Mouse (Mus musculus) liver, adult 2 months (tissue): ENCODE results near the gene Ifit1bl1. TPM values are rescaled to one million over a fixed set of nuclear protein-coding genes. Genes with fewer than 3 reads are reported as not detected.
"Not testable (repeated sequence)": the region's sequence is repeated elsewhere in the genome, so short reads cannot be mapped to it uniquely, and the experiment has no call there.

Experiments used
- DNase-seq: peaks from one replicate; pipeline ENCODE4 v3.0.0-alpha.2; 2011; ENCODE audit warnings: low read depth, low spot score; ENCODE audit errors: extremely low read depth
- H3K27ac ChIP-seq: fragments of 200-500 bp; replicated peaks from 2 replicates; pipeline ENCODE4 v1.5.1; 2012; ENCODE audit warnings: low read depth, mild to moderate bottlenecking, control low read depth, inconsistent platforms, low read length; ENCODE audit not compliant: insufficient read depth
- H3K27me3 ChIP-seq: fragments of 200-500 bp; 2 replicates; pipeline ENCODE4 v1.6.1; 2012; ENCODE audit warnings: mild to moderate bottlenecking, moderate library complexity, low read length, inconsistent platforms; ENCODE audit not compliant: control insufficient read depth, insufficient read depth
- H3K36me3 ChIP-seq: fragments of 200-500 bp; 2 replicates; pipeline ENCODE4 v1.6.1; 2012; ENCODE audit warnings: low read length, inconsistent platforms; ENCODE audit not compliant: control insufficient read depth, insufficient read depth
- H3K4me1 ChIP-seq: fragments of 200-500 bp; 2 replicates; pipeline ENCODE4 v1.6.1; 2011; ENCODE audit warnings: low read length; ENCODE audit not compliant: control insufficient read depth, insufficient read depth
- H3K4me3 ChIP-seq: fragments of 200-500 bp; 2 replicates; pipeline ENCODE4 v1.5.1; 2011; ENCODE audit warnings: low read depth, mild to moderate bottlenecking, control low read depth, low read length, moderate library complexity; ENCODE audit not compliant: insufficient read depth
- H3K79me2 ChIP-seq: fragments of 200-500 bp; 2 replicates; pipeline ENCODE4 v1.6.1; 2012; ENCODE audit warnings: inconsistent platforms, mild to moderate bottlenecking, low read length, moderate library complexity; ENCODE audit not compliant: control insufficient read depth, insufficient read depth
- H3K9ac ChIP-seq: fragments of 200-500 bp; 2 replicates; pipeline ENCODE4 v1.6.1; 2012; ENCODE audit warnings: low read depth, mild to moderate bottlenecking, control low read depth, inconsistent platforms, low read length
- CTCF ChIP-seq: fragments of 200-500 bp; IDR thresholded peaks from 2 replicates; pipeline ENCODE4 v1.5.1; 2011; ENCODE audit warnings: low read depth, low read length, control low read depth
- POLR2A ChIP-seq: fragments of 200-500 bp; IDR thresholded peaks from 2 replicates; pipeline ENCODE4 v1.6.1; 2011; ENCODE audit warnings: low read length, control low read depth; ENCODE audit not compliant: insufficient read depth; ENCODE audit errors: extremely low read depth
- WGBS: fragments of 180-500 bp; shearing (Covaris S2); methylation state at CpG from one replicate; pipeline ENCODE4 v1.1.7; 2018; 5-methylcytosine and 5-hydroxymethylcytosine counted together
- polyA plus RNA-seq: library from polyadenylated mRNA; depleted of rRNA; stranded (reverse); fragments of >200 nt; gene quantifications from 2 replicates; pipeline ENCODE4 v1.2.3, GENCODE M21; 2012
- total RNA-seq: library from RNA; depleted of rRNA; stranded (reverse); fragments of >200 nt; gene quantifications from 2 replicates; pipeline ENCODE4 v1.2.3, GENCODE M21; 2014

Ifit1bl1 gene
- total and polyA plus RNA-seq, 2 experiments, result 0.18 to 0.92 TPM

DNA sequence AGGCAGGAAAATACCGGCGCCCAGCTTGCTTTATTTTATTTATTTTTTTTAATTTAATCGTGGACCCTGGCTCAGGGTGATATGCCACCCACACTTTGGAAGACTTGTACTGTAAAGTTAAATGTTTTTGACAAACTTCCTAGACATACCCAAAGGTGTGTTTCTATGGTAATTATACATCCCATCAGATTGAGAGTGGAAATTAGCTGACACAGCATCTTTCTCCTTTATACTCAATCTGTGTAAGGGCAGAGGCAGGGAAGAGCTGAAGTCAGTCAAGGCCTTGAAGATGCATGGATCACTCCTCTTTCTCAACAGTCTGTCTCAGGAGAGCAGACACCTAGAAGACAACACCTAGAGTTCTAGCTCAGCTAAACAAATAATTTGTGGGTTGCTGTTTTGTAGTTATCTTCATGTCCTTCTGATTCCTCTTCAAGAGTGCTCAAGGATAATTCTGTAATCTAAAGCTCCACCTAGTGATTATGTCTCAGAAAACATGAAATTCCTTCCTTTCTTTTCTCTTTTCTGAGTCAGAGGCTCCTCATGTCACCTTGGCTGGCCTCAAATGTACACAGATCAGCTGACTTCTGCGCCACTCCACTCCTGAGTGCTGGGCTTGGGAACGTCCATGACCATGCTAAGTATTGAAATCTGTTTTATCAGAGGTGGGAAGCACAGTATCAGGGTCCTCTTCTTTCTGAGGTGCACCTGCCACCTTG, 15.9 kb downstream of the Ifit1bl1 start:
- H3K27ac ChIP-seq, H3K4me3 ChIP-seq, H3K4me1 ChIP-seq, H3K79me2 ChIP-seq, H3K9ac ChIP-seq, H3K27me3 ChIP-seq, DNase-seq, H3K36me3 ChIP-seq: not testable (repeated sequence)
- WGBS, result 61% methylated on average over 5 of the region's 5 CpGs
- 0 out of 2 replicates have a peak, but pooled peaks have one; percentile 4 for TF ChIP-seq CTCF

DNA sequence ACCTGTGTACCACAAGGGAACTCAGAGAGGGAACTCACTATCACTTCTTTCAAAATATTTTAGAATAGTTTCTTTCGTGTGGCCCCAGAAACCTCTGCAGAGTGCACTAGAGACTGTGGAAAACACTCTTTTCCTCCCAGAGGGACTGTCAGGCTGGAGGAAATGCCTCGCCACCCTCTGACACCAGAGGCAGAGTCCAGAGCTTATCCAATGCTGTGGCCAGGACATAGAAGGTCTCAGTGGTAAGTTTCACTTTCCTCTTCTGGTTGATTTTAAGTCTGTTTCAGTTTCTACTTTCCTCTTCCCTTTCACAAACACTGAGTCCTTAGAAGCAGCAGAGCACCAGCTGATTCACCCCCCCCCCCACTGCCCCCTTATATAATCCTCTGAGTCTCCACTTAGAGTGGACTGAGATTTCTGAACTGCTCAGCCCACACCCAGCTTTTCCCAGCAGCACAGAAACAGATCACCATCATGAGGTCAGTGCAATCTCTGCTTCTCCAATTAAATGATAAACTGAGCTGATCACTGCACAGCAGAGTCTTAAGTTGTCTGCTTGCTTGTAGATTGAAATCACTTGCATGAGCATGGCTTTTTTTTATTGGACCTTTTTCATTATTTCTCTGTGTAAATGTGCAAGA, 18.5 kb downstream of the Ifit1bl1 start, which contains the start of gene Ifit3:
Gene Ifit3 (plus strand): TSS at position 406 of the 641 bp plus-strand sequence.
- H3K79me2 ChIP-seq, H3K27me3 ChIP-seq, H3K36me3 ChIP-seq, H3K4me1 ChIP-seq: not testable (repeated sequence)
- peak; percentile 55 for DNase-seq
- H3K9ac ChIP-seq, result peak within 1 kb of the TSS; percentile 43; the same call in 1 of the 2 replicates
- WGBS, result 6% methylated on average over 2 of the region's 2 CpGs
- 0 out of 2 replicates have a peak within 1 kb of the TSS, but pooled peaks have one; percentile 35 for H3K4me3 ChIP-seq
- peak within 1 kb of the TSS; percentile 58 for H3K27ac ChIP-seq

DNA sequence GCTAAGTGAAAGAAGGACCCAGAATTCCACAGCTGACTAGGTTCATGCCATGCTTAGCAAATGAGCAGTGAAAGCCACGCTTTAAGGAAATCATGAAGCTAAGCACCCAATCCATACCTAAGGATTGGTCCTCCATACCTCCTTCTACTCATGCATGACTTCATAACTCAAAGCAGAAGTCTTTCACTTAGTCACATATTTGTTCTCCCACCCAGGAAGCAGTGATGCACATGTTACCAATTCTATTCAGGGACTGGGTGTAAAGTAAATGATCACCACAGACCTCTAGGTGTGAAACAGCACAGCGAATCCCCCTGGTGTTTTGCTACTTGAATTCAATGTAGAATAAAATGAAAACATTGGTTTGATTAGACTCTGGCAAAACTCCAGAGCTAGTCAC, 19.1 kb downstream of the Ifit1bl1 start:
- H3K27me3 ChIP-seq, H3K79me2 ChIP-seq, H3K36me3 ChIP-seq, H3K4me1 ChIP-seq, DNase-seq, H3K9ac ChIP-seq, H3K4me3 ChIP-seq: not testable (repeated sequence)
- 0 out of 2 replicates have a peak overlapping the region, but pooled peaks have one; percentile 58 for H3K27ac ChIP-seq
- 82% methylated on average over 2 of the region's 2 CpGs for WGBS

DNA sequence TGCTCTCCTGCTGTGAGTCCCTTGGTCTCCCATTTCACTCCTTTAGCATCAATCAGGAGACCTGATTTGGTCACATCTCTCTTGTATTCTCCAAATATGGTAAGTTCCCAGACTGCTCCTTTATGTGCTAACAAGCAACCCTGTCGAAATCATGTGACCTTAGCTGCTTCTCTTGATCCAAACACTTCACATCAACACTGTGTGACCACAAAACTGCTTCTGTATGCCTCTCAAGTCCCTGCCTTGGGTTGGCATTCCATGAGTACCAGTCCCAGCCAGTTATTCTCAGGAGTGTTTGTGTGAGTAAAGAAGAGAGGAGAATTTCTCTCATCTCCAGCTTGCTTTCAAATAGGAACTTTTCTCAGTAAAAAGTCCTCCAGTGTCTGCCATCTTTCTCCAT, 24.6 kb downstream of the Ifit1bl1 start:
- 59% methylated on average over 1 of the region's 1 CpGs for WGBS
- TF ChIP-seq CTCF (no peak), POLR2A (no peak)
- Histone ChIP-seq H3K27ac (no peak overlapping the region), H3K9ac (no peak overlapping the region), H3K79me2 (no peaks in the 10 kb centered on the region), H3K4me1 (no peaks in the 10 kb centered on the region), H3K36me3 (no peaks in the 10 kb centered on the region; the same call in 1 of the 2 replicates), H3K27me3 (no peaks in the 10 kb centered on the region), H3K4me3 (no peak overlapping the region)
- no peak for DNase-seq

DNA sequence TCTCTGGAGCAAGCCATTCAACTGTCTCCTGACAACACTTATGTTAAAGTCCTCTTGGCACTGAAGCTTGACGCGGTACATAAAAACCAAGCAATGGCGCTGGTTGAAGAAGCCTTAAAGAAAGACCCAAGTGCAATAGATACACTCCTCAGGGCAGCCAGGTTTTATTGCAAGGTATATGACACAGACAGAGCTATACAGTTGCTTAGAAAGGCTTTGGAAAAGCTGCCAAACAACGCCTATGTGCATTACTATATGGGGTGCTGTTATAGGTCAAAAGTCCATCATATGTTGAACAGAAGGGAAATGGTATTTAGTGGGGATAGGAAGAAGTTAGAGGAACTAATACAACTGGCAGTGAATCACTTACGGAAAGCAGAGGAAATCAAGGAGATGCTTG, 28.1 kb downstream of the Ifit1bl1 start:
- DNase-seq, result no peak
- no peaks in the 10 kb centered on the region; the same call in 1 of the 2 replicates for H3K36me3 ChIP-seq
- no peak for TF ChIP-seq CTCF
- no peak for TF ChIP-seq POLR2A
- H3K4me3 ChIP-seq, result no peak overlapping the region
- WGBS, result 93% methylated on average over 5 of the region's 5 CpGs
- no peaks in the 10 kb centered on the region for H3K79me2 ChIP-seq
- H3K27ac ChIP-seq, result no peak overlapping the region
- no peaks in the 10 kb centered on the region for H3K27me3 ChIP-seq
- no peaks in the 10 kb centered on the region; the same call in 1 of the 2 replicates for H3K4me1 ChIP-seq
- no peak overlapping the region for H3K9ac ChIP-seq

DNA sequence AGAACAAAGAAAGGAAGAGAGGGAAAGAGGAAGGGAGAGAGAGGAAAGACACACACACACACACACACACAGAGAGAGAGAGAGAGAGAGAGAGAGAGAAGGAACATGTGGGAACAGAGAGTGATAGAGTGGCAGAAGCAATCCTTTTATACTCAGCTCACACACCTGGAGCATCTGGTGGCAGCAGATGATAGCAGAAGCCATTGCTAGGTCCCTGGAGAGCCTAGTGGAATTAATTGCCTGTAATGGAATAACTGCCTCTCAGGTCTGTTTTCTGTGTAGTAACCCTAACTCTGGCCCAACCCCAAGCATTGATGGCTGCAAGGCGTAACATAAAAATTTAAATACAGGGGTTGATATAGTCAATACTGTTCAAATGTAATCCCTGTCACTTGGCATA, 30.7 kb downstream of the Ifit1bl1 start:
- Histone ChIP-seq H3K27me3 (no peaks in the 10 kb centered on the region), H3K9ac (no peak overlapping the region), H3K79me2 (no peaks in the 10 kb centered on the region), H3K4me1 (no peaks in the 10 kb centered on the region; the same call in 1 of the 2 replicates), H3K36me3 (no peaks in the 10 kb centered on the region; the same call in 1 of the 2 replicates), H3K4me3 (0 out of 2 replicates have a peak overlapping the region, but pooled peaks have one; percentile 3), H3K27ac (no peak overlapping the region)
- DNase-seq, result no peak
- 94% methylated on average over 1 of the region's 1 CpGs for WGBS
- no peak for TF ChIP-seq POLR2A
- no peak for TF ChIP-seq CTCF
